Mouse (Mus musculus): ENCODE data around the gene Olfr750. TPM values are rescaled to one million over a fixed set of nuclear protein-coding genes. Genes with fewer than 3 reads are reported as not detected.
"Not testable (repeated sequence)": the region's sequence is repeated elsewhere in the genome, so short reads cannot be mapped to it uniquely, and the experiment has no call there.

Olfr750 gene
- polyA plus RNA-seq (2016; fragmentation: Nextera tagmentation; extraction: Ambion mirVana): not detected in 2 replicates

DNA sequence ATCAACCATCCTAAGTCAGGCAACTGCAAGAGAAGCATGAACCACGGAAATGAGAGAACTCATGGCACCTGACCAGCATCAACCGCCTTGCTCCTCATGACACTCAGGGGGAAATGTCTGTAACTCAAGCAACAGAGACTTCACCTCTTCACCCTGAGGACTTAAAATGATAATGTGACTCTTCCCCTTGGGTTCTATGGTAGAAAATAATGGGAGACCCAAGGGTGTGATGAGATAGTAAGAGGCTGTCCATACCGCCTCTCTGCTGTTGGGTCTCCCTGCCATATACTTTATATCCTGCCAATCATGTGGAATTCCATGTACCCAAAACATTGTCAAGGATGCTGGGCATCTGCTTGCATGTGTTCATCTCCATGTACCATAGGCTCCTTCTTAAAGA, at the start of gene Olfr750:
Gene Olfr750 (minus strand): TSS at position 101 of the 400 bp plus-strand sequence.
- Histone ChIP-seq H3K36me3 (no peaks in the 10 kb centered on the region), H3K9me3 (no peaks in the 10 kb centered on the region), H3K27me3 (no peaks in the 10 kb centered on the region), H3K4me1 (no peaks in the 10 kb centered on the region), H3K4me3 (no peak within 1 kb of the TSS), H3K4me2 (replicated peaks) (no peak within 1 kb of the TSS), H3K9ac (no peak within 1 kb of the TSS), H3K27ac (no peak within 1 kb of the TSS)
- WGBS: 77% methylated on average over 3 of the region's 3 CpGs
- ATAC-seq (ENCODE audit: insufficient number of reproducible peaks, insufficient read depth, low FRiP score, low TSS enrichment): no peak

- Histone ChIP-seq H3K4me1 (no peaks in the 10 kb centered on the region), H3K27me3 (no peaks in the 10 kb centered on the region), H3K4me3 (no peak within 1 kb of the TSS), H3K9ac (no peak within 1 kb of the TSS), H3K4me2 (replicated peaks) (no peak within 1 kb of the TSS), H3K27ac (no peak within 1 kb of the TSS), H3K36me3 (no peaks in the 10 kb centered on the region), H3K9me3 (no peaks in the 10 kb centered on the region)
- 36% methylated on average over 12 of the region's 12 CpGs for WGBS
- ATAC-seq (ENCODE audit: insufficient number of reproducible peaks, insufficient read depth, low FRiP score, low TSS enrichment): no peak
Measured at GRCm38 (mm10) chr14:51113916-51114560, 39.8 kb upstream of the Olfr750 start, which contains the start of gene Eddm3b. Eddm3b (plus strand) TSS chr14:51114426.

DNA sequence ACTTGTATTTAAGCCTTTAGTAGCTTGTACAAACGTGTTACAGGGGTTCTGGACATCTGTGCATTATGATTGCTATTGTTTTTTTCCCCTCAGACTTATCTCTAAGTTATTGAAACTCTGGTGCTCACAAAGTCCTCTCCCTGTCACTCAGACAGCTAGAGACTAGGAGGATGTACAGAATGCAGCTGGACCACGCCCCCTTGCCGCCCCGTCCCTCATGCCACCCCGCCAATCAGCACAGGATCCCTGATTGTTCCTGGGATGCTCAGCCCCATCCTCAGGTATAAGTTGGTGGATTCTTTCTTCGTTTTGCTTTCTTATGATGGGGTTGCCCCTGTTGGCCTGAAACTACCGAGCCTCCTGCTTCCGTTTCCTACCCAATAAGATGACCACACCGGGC, 39.2 kb upstream of the Olfr750 start:
- WGBS: 30% methylated on average over 9 of the region's 9 CpGs
- H3K27ac ChIP-seq: no peak overlapping the region
- H3K9me3 ChIP-seq: no peaks in the 10 kb centered on the region
- H3K4me3 ChIP-seq: no peak overlapping the region
- H3K9ac ChIP-seq: no peak overlapping the region
- no peak overlapping the region for H3K4me2 ChIP-seq (replicated peaks)
- no peaks in the 10 kb centered on the region for H3K36me3 ChIP-seq
- H3K27me3 ChIP-seq: no peaks in the 10 kb centered on the region
- ATAC-seq (ENCODE audit: insufficient number of reproducible peaks, insufficient read depth, low FRiP score, low TSS enrichment): no peak
- H3K4me1 ChIP-seq: no peaks in the 10 kb centered on the region

- Histone ChIP-seq H3K4me3 (no peak overlapping the region), H3K4me1 (no peaks in the 10 kb centered on the region), H3K27me3 (no peaks in the 10 kb centered on the region), H3K9me3 (no peaks in the 10 kb centered on the region), H3K36me3 (no peaks in the 10 kb centered on the region), H3K4me2 (replicated peaks) (no peak overlapping the region), H3K27ac (no peak overlapping the region), H3K9ac (no peak overlapping the region)
- no peak for ATAC-seq (ENCODE audit: insufficient number of reproducible peaks, insufficient read depth, low FRiP score, low TSS enrichment)
- 61% methylated on average over 3 of the region's 3 CpGs for WGBS
Measured at GRCm38 (mm10) chr14:51111966-51112365, 37.7 kb upstream of the Olfr750 start.

- Histone ChIP-seq H3K4me3 (no peak overlapping the region), H3K9me3 (no peaks in the 10 kb centered on the region), H3K27ac (no peak overlapping the region), H3K27me3 (no peaks in the 10 kb centered on the region), H3K9ac (no peak overlapping the region), H3K4me2 (replicated peaks) (no peak overlapping the region), H3K36me3 (no peaks in the 10 kb centered on the region), H3K4me1 (no peaks in the 10 kb centered on the region)
- no peak for ATAC-seq (ENCODE audit: insufficient number of reproducible peaks, insufficient read depth, low FRiP score, low TSS enrichment)
Measured at GRCm38 (mm10) chr14:51106449-51106967, 32.3 kb upstream of the Olfr750 start.

DNA sequence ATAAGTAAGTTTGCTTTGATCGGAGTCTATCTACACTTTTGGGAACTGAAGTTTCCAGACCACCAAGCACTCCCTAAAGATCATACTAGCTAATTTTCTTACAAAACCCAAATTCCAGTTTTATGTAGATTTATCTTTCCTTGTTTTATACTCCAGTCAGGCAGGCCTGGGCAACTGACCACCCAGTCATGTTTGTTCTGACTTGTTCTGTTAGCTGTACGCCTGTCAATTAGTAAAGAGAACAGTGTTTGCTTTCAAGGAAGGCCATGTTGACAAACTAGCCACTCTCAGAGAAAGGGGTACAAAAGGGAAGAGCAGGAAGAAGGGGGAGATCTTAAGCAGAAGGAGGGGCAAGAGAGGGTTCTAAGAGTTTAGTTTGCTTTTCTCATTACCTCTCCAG, 30.1 kb upstream of the Olfr750 start:
- Histone ChIP-seq H3K4me2 (replicated peaks) (no peak overlapping the region), H3K36me3 (no peaks in the 10 kb centered on the region), H3K27me3 (no peaks in the 10 kb centered on the region), H3K9me3 (no peaks in the 10 kb centered on the region), H3K27ac (no peak overlapping the region), H3K4me1 (no peaks in the 10 kb centered on the region), H3K9ac (no peak overlapping the region), H3K4me3 (no peak overlapping the region)
- 78% methylated on average over 2 of the region's 2 CpGs for WGBS
- ATAC-seq (ENCODE audit: insufficient number of reproducible peaks, insufficient read depth, low FRiP score, low TSS enrichment): no peak

- H3K27me3 ChIP-seq: no peaks in the 10 kb centered on the region
- H3K9me3 ChIP-seq: no peaks in the 10 kb centered on the region
Measured at GRCm38 (mm10) chr14:51103217-51103616, 29.0 kb upstream of the Olfr750 start.

GRCm38 (mm10) chr14:51101284-51101683, 27.0 kb upstream of the Olfr750 start:
- no peaks in the 10 kb centered on the region for H3K4me1 ChIP-seq
- no peak overlapping the region for H3K9ac ChIP-seq
- ATAC-seq (ENCODE audit: insufficient number of reproducible peaks, insufficient read depth, low FRiP score, low TSS enrichment): no peak
- no peaks in the 10 kb centered on the region for H3K36me3 ChIP-seq
- H3K4me3 ChIP-seq: no peak overlapping the region
- H3K27me3 ChIP-seq: no peaks in the 10 kb centered on the region
- 78% methylated on average over 9 of the region's 9 CpGs for WGBS
- no peak overlapping the region for H3K27ac ChIP-seq
- H3K9me3 ChIP-seq: no peaks in the 10 kb centered on the region
- no peak overlapping the region for H3K4me2 ChIP-seq (replicated peaks)

More at GRCm38 (mm10) chr14:51103217-51103616, 29.0 kb upstream of the Olfr750 start:
- no peak for ATAC-seq (ENCODE audit: insufficient number of reproducible peaks, insufficient read depth, low FRiP score, low TSS enrichment)
- no peak overlapping the region for H3K4me2 ChIP-seq (replicated peaks)
- no peaks in the 10 kb centered on the region for H3K36me3 ChIP-seq
- H3K27ac ChIP-seq: no peak overlapping the region
- no peaks in the 10 kb centered on the region for H3K4me1 ChIP-seq
- no peak overlapping the region for H3K9ac ChIP-seq
- no peak overlapping the region for H3K4me3 ChIP-seq
- WGBS: 65% methylated on average over 3 of the region's 3 CpGs

DNA sequence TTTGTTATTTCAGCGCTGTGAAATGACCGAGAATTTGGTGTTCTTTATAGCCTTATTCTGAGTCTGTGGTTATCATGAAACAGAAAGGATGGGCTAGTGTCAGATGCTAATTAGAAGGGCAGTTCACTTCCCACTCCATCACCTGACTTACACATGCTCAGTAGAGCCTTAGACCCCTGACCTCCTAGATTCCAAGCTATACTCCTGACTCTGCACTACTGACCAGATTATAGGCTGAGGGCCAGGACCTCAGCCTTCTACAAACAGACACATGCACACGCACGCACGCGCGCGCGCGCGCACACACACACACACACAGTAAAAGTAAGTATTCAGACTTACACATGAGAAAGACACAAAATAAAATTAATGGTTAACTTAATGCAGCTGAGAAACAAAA, 24.7 kb upstream of the Olfr750 start:
- 94% methylated on average over 11 of the region's 11 CpGs for whole genome bisulfite sequencing
- Histone ChIP-seq H3K27ac (no peak overlapping the region), H3K36me3 (no peaks in the 10 kb centered on the region), H3K27me3 (no peaks in the 10 kb centered on the region), H3K4me1 (no peaks in the 10 kb centered on the region), H3K4me2 (replicated peaks) (no peak overlapping the region), H3K9ac (no peak overlapping the region), H3K4me3 (no peak overlapping the region), H3K9me3 (no peaks in the 10 kb centered on the region)
- no peak for ATAC-seq (ENCODE audit: insufficient number of reproducible peaks, insufficient read depth, low FRiP score, low TSS enrichment)

GRCm38 (mm10) chr14:51098300-51098699, 24.1 kb upstream of the Olfr750 start:
- not testable (repeated sequence) for H3K9me3 ChIP-seq; H3K9ac ChIP-seq; H3K4me2 ChIP-seq (replicated peaks); H3K4me1 ChIP-seq; H3K4me3 ChIP-seq; H3K27ac ChIP-seq; H3K36me3 ChIP-seq; H3K27me3 ChIP-seq; ATAC-seq (ENCODE audit: insufficient number of reproducible peaks, insufficient read depth, low FRiP score, low TSS enrichment)
- 25% methylated on average over 1 of the region's 1 CpGs for WGBS

DNA sequence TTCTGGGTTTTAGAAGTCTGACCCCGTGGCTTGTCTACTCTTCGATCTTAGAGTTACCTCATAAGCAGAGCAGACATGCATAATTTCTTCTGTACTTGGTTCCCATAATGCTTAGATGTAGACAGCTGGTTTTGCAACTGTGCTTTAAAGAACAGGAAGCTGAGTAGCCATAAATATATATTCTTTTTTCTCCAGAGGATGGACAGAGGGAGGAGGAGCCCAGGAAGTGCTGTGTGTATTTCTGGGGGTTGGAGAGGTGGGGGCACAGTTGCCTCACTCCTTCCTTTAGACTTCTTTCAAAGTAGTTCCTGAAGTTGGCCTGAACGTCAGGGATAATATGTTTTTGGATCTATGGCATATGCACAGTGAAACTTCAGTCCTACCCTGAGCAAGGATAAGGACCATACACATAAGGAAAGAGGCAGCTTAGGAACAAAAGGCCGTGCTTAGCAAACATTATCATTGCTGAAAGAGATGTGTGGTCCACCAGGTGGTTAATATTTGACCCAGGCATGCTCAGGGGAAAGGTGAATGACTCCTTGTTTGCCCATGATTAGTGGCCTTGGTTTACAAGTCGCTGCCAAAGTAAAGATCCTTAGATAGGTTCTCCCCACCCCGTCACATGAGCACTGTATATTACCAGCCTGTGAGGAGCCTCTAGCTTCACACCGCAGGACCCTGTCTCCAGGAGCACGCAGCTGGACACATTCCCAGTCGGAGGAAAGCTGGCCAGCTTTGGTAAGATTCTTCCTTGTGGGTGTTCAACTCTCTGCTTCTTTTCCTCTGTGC, 21.7 kb upstream of the Olfr750 start:
- ATAC-seq (ENCODE audit: insufficient number of reproducible peaks, insufficient read depth, low FRiP score, low TSS enrichment): no peak
- H3K9me3 ChIP-seq: no peaks in the 10 kb centered on the region
- H3K4me3 ChIP-seq: no peak overlapping the region
- H3K9ac ChIP-seq: no peak overlapping the region
- no peaks in the 10 kb centered on the region for H3K36me3 ChIP-seq
- H3K27ac ChIP-seq: no peak overlapping the region
- 72% methylated on average over 9 of the region's 9 CpGs for WGBS
- no peaks in the 10 kb centered on the region for H3K4me1 ChIP-seq
- H3K4me2 ChIP-seq (replicated peaks): no peak overlapping the region
- no peaks in the 10 kb centered on the region for H3K27me3 ChIP-seq

- ATAC-seq (ENCODE audit: insufficient number of reproducible peaks, insufficient read depth, low FRiP score, low TSS enrichment): no peak
- WGBS: 65% methylated on average over 9 of the region's 9 CpGs
- H3K4me2 ChIP-seq (replicated peaks): no peak overlapping the region
- H3K9ac ChIP-seq: no peak overlapping the region
- H3K27ac ChIP-seq: no peak overlapping the region
- H3K4me3 ChIP-seq: no peak overlapping the region
- H3K9me3 ChIP-seq: no peaks in the 10 kb centered on the region
- no peaks in the 10 kb centered on the region for H3K36me3 ChIP-seq
- H3K27me3 ChIP-seq: no peaks in the 10 kb centered on the region
- H3K4me1 ChIP-seq: no peaks in the 10 kb centered on the region
Measured at GRCm38 (mm10) chr14:51094921-51095320, 20.7 kb upstream of the Olfr750 start.
